Mouse (Mus musculus) kidney, postnatal 0 days (tissue): ENCODE measurements around the gene Diras1. TPM values are rescaled to one million over a fixed set of nuclear protein-coding genes. Genes with fewer than 3 reads are reported as not detected.

Source experiments
- ATAC-seq: fragments of 200-750 bp; cut with Nextera tagmentation; replicated peaks from 2 replicates; pipeline ENCODE4 v1.8.0; 2017; ENCODE audit warnings: low read depth, moderate number of reproducible peaks, moderate TSS enrichment, moderate library complexity; ENCODE audit not compliant: low FRiP score
- DNase-seq: peaks from one replicate; pipeline ENCODE4 v3.0.0-alpha.2; 2016; ENCODE audit warnings: low spot score
- H3K27ac ChIP-seq: fragments of 300-500 bp; sonication (generic); 2 replicates; pipeline ENCODE4 v1.5.1; 2014; ENCODE audit warnings: mild to moderate bottlenecking
- H3K27me3 ChIP-seq: fragments of 300-500 bp; sonication (generic); 2 replicates; pipeline ENCODE4 v1.6.1; 2014; ENCODE audit warnings: low read length, mixed read lengths; ENCODE audit not compliant: insufficient read depth
- H3K36me3 ChIP-seq: fragments of 300-500 bp; sonication (generic); 2 replicates; pipeline ENCODE4 v1.6.1; 2014; ENCODE audit warnings: low read length, mixed read lengths; ENCODE audit not compliant: insufficient read depth
- H3K4me1 ChIP-seq: fragments of 300-500 bp; sonication (generic); replicated peaks from 2 replicates; pipeline ENCODE4 v1.6.1; 2014; ENCODE audit warnings: antibody characterized with exemption, low read length, mixed read lengths; ENCODE audit not compliant: insufficient read depth
- H3K4me2 ChIP-seq: fragments of 300-500 bp; sonication (generic); 2 replicates; pipeline ENCODE4 v1.6.1; 2014; ENCODE audit warnings: mild to moderate bottlenecking, low read length, moderate library complexity, mixed read lengths
- H3K4me3 ChIP-seq: fragments of 300-500 bp; sonication (generic); replicated peaks from 2 replicates; pipeline ENCODE4 v1.5.1; 2014; ENCODE audit warnings: low read depth, low read length
- H3K9ac ChIP-seq: fragments of 300-500 bp; sonication (generic); 2 replicates; pipeline ENCODE4 v1.6.1; 2014; ENCODE audit warnings: low read depth, low read length
- H3K9me3 ChIP-seq: fragments of 300-500 bp; sonication (generic); replicated peaks from 2 replicates; pipeline ENCODE4 v1.6.1; 2016; ENCODE audit warnings: low read length, inconsistent platforms, mixed read lengths
- CTCF ChIP-seq: IDR thresholded peaks from 2 replicates; pipeline ENCODE4 v1.5.1; 2016; ENCODE audit warnings: antibody characterized with exemption, low read depth, mild to moderate bottlenecking, moderate library complexity
- WGBS: fragments of 180-500 bp; shearing (Covaris S2); extraction: QIAGEN DNeasy Blood & Tissue Kit; methylation state at CpG from one replicate; pipeline ENCODE4 v1.1.7; 2014; 5-methylcytosine and 5-hydroxymethylcytosine counted together
- polyA plus RNA-seq: library from polyadenylated mRNA; unstranded; fragments of >200 nt; fragmentation: Nextera tagmentation; extraction: Ambion mirVana; gene quantifications from 2 replicates; pipeline ENCODE4 v1.2.1, GENCODE M21; 2015

Gene Diras1
- polyA plus RNA-seq, 1 experiment from 2014 or later, result 0.11 TPM

GRCm38 (mm10) chr10:81018326-81018725 is 7.1 kb downstream of the Diras1 start:
- Histone ChIP-seq H3K27me3 (peaks cover 8% of the 10 kb centered on the region; the same call in 1 of the 2 replicates), H3K27ac (no peak overlapping the region), H3K4me1 (no peaks in the 10 kb centered on the region; the same call in 1 of the 2 replicates), H3K36me3 (no peaks in the 10 kb centered on the region), H3K4me2 (no peak overlapping the region), H3K9ac (no peak overlapping the region), H3K4me3 (no peak overlapping the region), H3K9me3 (no peaks in the 10 kb centered on the region)
- DNase-seq (peak; percentile 54), ATAC-seq (no peak)
- TF ChIP-seq CTCF, result no peak
- WGBS, result 43% methylated on average over 10 of the region's 10 CpGs

GRCm38 (mm10) chr10:81016645-81017044 is 8.8 kb downstream of the Diras1 start:
- no peaks in the 10 kb centered on the region for H3K9me3 ChIP-seq
- H3K4me1 ChIP-seq, result no peaks in the 10 kb centered on the region; the same call in 1 of the 2 replicates
- no peaks in the 10 kb centered on the region for H3K27me3 ChIP-seq
- H3K4me3 ChIP-seq, result no peak overlapping the region
- H3K27ac ChIP-seq, result no peak overlapping the region
- H3K4me2 ChIP-seq, result no peak overlapping the region
- TF ChIP-seq CTCF, result peak; percentile 86
- 11% methylated on average over 7 of the region's 7 CpGs for WGBS
- DNase-seq, result peak; percentile 54
- no peak overlapping the region for H3K9ac ChIP-seq
- no peaks in the 10 kb centered on the region for H3K36me3 ChIP-seq
- ATAC-seq, result no peak

- DNase-seq (no peak), ATAC-seq (no peak)
- no peak for TF ChIP-seq CTCF
- Histone ChIP-seq H3K4me3 (no peak overlapping the region), H3K27me3 (no peaks in the 10 kb centered on the region), H3K4me1 (no peaks in the 10 kb centered on the region; the same call in 1 of the 2 replicates), H3K36me3 (no peaks in the 10 kb centered on the region), H3K9ac (no peak overlapping the region), H3K9me3 (no peaks in the 10 kb centered on the region), H3K27ac (no peak overlapping the region), H3K4me2 (no peak overlapping the region)
- 80% methylated on average over 2 of the region's 2 CpGs for WGBS
These were observed 9.8 kb downstream of the Diras1 start for GRCm38 (mm10) chr10:81015666-81016065.

GRCm38 (mm10) chr10:81014393-81015384 is 10.8 kb downstream of the Diras1 start, which contains the start of gene Gng7:
TSS of gene Gng7 (minus strand) at chr10:81014945.
- DNase-seq, result peak; percentile 99
- no peak for TF ChIP-seq CTCF
- Histone ChIP-seq H3K27me3 (no peaks in the 10 kb centered on the region), H3K9ac (peak within 1 kb of the TSS; percentile 48), H3K9me3 (no peaks in the 10 kb centered on the region), H3K4me2 (peak within 1 kb of the TSS; percentile 59), H3K4me1 (no peaks in the 10 kb centered on the region; the same call in 1 of the 2 replicates), H3K4me3 (peak within 1 kb of the TSS; percentile 32), H3K36me3 (no peaks in the 10 kb centered on the region), H3K27ac (no peak within 1 kb of the TSS)
- WGBS, result 8% methylated on average over 31 of the region's 31 CpGs
- ATAC-seq, result peak; percentile 99

- Histone ChIP-seq H3K27me3 (no peaks in the 10 kb centered on the region), H3K36me3 (no peaks in the 10 kb centered on the region), H3K4me1 (no peaks in the 10 kb centered on the region; the same call in 1 of the 2 replicates), H3K9me3 (no peaks in the 10 kb centered on the region), H3K9ac (no peak overlapping the region), H3K4me3 (no peak overlapping the region), H3K4me2 (no peak overlapping the region), H3K27ac (no peak overlapping the region)
- TF ChIP-seq CTCF, result no peak
- WGBS, result 73% methylated on average over 6 of the region's 6 CpGs
- ATAC-seq (no peak), DNase-seq (no peak)
These were observed 14.6 kb downstream of the Diras1 start for GRCm38 (mm10) chr10:81010851-81011250.

GRCm38 (mm10) chr10:81007240-81007639 is 18.2 kb downstream of the Diras1 start:
- Histone ChIP-seq H3K4me3 (no peak overlapping the region), H3K4me2 (no peak overlapping the region), H3K4me1 (no peaks in the 10 kb centered on the region), H3K27me3 (no peaks in the 10 kb centered on the region), H3K9me3 (no peaks in the 10 kb centered on the region), H3K9ac (no peak overlapping the region), H3K27ac (no peak overlapping the region), H3K36me3 (no peaks in the 10 kb centered on the region)
- WGBS, result 33% methylated on average over 7 of the region's 7 CpGs
- no peak for TF ChIP-seq CTCF
- DNase-seq, result no peak
- ATAC-seq, result no peak
